Mouse (Mus musculus) embryonic stem cell, embryonic (primary cell): ENCODE measurements at regions not wholly inside any gene's neighbourhood (a gene's known extent, or its start where the extent isn't known, plus 50 kb on each side); places are given as distances from the start of the nearest gene placed in this dataset.

ENCODE experiments used
- CTCF ChIA-PET, 4 experiments: fragments of 300-600 bp in 2 of 4; fragments of 350-600 bp in 2 of 4; sonication (Branson Sonifier 250); formaldehyde crosslinking; loops; one replicate each; lab custom pipeline; 2022; ENCODE audit warnings: inconsistent platforms in 2 of 4; lab: Charles Lee
- POLR2A ChIA-PET, 4 experiments: fragments of 300-600 bp in 2 of 4; fragments of 350-600 bp in 2 of 4; sonication (Branson Sonifier 250); formaldehyde crosslinking; loops; one replicate each; lab custom pipeline; 2022; ENCODE audit warnings: antibody characterized with exemption in 4 of 4, inconsistent platforms in 1 of 4; lab: Charles Lee

GRCm38 (mm10) chr5:62545785-62546184 lies 220.2 kb downstream of the Arap2 start:
- ChIA-PET CTCF (no interaction called here), POLR2A (no interaction called here)

GRCm38 (mm10) chr5:62539304-62539703 lies 226.7 kb downstream of the Arap2 start:
- ChIA-PET POLR2A (no interaction called here), CTCF (no interaction called here)

GRCm38 (mm10) chr5:62511827-62512226 lies 254.1 kb downstream of the Arap2 start:
- POLR2A ChIA-PET: no interaction called here
- CTCF ChIA-PET: no interaction called here

GRCm38 (mm10) chr5:62483521-62483920 lies 282.4 kb downstream of the Arap2 start:
- POLR2A ChIA-PET: no interaction called here
- CTCF ChIA-PET: interaction anchor here in 1 of 4 experiments (0.5 kb wide), 1 partner anchor 585 kb away, joined by 3 read pairs; no protein-coding TSS in a partner anchor

GRCm38 (mm10) chr5:62480967-62481366 lies 285.0 kb downstream of the Arap2 start:
- CTCF ChIA-PET: no interaction called here

GRCm38 (mm10) chr5:62473412-62473811 lies 292.5 kb downstream of the Arap2 start:
- POLR2A ChIA-PET: no interaction called here
- CTCF ChIA-PET: no interaction called here

More at GRCm38 (mm10) chr5:62480967-62481366, 285.0 kb downstream of the Arap2 start:
- POLR2A ChIA-PET: no interaction called here

- ChIA-PET CTCF (no interaction called here), POLR2A (no interaction called here)
These were observed 299.2 kb downstream of the Arap2 start for GRCm38 (mm10) chr5:62466802-62467201.

GRCm38 (mm10) chr5:62462574-62462973 lies 303.4 kb downstream of the Arap2 start:
- ChIA-PET POLR2A (no interaction called here), CTCF (interaction anchor here in 1 of 4 experiments (0.6 kb wide), 1 partner anchor 789 kb away, joined by 3 read pairs; no protein-coding TSS in a partner anchor)
